Mouse (Mus musculus) thymus, postnatal 4 days (tissue): ENCODE results near the gene 9330182O14Rik.

Experiments
- DNase-seq: peaks from one replicate; pipeline ENCODE4 v3.0.0; 2021

The 9330182O14Rik gene

GRCm38 (mm10) chr15:40134152-40134792 is at the start of gene 9330182O14Rik:
TSS of gene 9330182O14Rik (plus strand) at chr15:40134365.
- peak; percentile 70 for DNase-seq

GRCm38 (mm10) chr15:40103304-40103703 is 30.9 kb upstream of the 9330182O14Rik start:
- no peak for DNase-seq

- no peak for DNase-seq
Observed at GRCm38 (mm10) chr15:40105712-40106111, 28.5 kb upstream of the 9330182O14Rik start.

DNA sequence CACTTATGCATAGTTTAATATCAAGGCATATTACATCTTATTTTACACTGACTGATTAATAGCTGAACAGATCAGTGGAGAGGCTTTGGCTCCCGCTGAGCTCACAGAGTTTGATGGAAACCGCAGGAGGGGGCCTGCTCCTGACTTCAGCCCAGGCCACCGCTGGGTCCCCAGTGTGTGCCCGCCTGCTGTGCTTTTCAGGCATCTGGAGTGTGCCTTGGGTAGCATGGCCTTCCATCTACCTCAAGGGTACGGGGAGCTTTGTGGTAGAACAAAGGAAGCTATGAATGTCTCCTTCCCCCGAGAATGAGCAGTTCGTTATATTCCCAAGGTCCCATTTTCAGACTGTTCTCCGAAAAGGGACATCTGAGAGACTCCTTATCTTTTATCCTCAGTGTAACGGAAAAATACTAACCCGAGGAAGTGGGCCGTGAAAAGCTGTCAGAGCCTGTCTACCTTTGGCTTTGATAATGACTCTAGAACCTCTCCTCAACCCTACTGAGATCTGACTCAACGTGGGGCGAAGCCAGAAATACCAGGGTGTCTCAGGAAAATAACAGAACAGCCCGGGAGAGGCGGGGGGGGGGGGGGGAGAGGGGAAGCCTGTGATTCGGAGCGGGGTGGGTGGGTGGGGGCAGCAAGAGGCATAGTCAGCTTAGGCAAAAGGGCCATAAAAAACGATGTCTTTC is 20.1 kb upstream of the 9330182O14Rik start:
- no peak for DNase-seq

DNA sequence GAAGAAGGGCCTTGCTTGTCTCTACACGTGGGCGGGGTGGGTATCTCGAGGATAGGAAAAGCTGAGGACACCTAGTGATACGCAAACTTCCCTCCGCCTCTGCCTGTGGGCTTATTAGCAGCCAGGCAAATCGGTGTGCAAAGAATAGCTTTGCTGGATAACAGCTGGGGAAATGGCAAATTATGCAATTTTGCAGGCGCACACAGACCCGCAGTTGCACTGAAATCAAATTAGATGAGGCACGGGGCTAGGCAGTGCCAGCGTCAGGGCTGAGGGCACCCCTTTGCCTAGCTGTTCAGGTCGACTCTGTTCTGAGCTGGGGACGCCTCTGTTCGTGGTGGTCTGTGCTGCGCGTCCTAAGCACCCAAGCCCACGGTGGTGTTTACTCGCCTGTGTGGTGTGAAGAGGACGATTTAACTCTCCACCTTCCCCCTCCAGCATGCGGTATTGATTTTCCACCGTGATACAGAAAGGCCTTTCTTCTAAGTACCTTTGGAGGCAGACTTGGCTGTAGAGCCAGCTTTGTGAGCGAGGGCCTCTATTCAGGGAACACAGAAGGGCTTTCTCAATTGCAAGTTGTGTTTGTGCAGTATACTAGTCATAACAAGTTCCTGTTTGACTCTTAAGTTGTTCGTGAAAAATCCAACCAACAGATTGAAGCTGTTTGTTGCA is 19.4 kb upstream of the 9330182O14Rik start:
- DNase-seq: no peak

GRCm38 (mm10) chr15:40116396-40116795 is 17.8 kb upstream of the 9330182O14Rik start:
- no peak for DNase-seq

DNA sequence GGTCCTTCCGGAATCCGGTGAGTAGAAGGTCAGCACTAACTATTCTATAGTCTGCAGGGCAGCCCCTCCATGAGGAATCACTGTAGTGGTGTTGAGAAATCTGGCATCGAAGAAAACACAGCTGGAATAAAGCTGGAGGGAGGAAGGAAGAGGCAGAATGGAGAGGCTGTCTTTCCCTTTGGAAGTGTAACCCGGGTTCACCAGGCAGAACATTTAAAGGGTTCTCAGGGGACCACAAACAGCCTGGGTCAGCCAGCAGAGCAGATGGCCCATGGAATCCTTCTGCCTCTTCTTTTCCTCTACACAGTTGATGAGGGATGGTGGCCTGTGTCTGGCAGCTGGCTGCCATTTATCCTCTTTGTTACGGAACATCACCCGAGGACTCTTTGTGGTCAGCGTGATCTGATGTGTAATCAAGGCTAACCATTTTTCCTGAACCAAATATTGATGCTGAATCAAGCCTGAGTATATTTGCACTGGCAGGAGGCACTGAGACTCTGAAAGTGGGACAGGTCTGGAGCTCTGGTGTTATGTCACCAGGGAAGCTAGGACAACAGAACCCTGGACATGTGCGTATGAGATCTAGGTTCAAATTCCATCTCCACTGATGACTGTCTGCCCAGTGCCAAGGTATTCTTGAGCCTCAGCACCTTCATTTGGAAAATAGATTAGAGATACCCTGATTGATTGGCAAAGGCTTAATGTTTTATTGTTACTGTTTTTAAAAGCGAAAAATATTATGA is 9.8 kb upstream of the 9330182O14Rik start:
- no peak for DNase-seq

GRCm38 (mm10) chr15:40129496-40129895 is 4.7 kb upstream of the 9330182O14Rik start:
- no peak for DNase-seq

- peak; percentile 88 for DNase-seq
Observed at GRCm38 (mm10) chr15:40130880-40131478, 3.2 kb upstream of the 9330182O14Rik start.

- no peak for DNase-seq
Observed at GRCm38 (mm10) chr15:40132408-40132807, 1.8 kb upstream of the 9330182O14Rik start.

- peak; percentile 48 for DNase-seq
Observed at GRCm38 (mm10) chr15:40144221-40144620, 10.1 kb downstream of the 9330182O14Rik start.

DNA sequence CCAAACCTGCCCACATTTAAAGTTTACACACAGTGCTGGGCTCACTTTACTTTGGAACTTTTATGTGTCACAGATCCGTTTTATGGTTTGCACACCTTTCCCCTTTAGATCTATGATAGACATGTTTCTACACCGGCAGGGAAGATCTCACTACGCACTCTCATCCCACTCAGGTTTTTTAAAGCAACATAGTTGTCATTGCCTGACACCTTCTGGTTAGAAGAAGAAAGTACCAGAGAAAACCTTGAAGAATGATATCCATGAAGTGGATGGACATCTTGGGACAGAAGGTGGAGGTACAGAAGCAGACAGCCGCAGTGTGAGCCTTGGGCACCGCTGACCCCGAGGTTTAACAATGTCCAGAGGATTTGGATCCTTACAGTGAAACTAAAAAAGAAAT is 23.5 kb downstream of the 9330182O14Rik start:
- no peak for DNase-seq

DNA sequence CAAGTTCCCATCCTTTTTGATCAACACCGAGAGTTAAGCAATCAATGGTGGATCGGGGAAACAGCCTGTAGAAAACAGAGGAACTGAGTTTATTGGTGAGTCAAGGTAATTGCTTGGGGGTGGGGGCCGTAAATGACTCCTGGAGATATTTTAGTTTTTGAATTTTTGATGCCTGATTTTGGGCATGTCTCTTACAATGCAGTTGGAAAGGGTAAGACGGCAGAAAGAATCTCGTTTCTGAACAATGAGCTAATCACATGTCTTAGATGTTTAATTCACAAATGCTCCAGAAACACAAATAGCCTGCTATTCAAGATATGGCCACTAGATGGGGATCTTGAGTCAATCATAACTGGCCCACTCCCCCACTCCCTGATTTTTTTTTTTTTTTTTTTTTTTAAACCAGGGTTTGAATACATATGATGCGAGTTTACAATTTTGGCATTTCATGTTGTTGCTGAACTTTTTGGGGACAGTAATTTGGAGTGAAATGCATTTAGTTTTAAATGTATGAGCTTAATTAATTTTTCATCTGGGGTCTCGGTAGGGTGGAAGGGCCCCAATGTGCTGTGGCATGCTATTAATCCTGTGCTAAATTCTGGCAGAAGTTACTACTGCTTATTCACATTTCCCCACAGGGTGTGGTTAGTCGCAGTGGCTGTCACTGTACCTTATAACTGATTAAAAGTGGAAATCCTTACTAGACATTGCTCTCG is 32.6 kb downstream of the 9330182O14Rik start:
- DNase-seq: no peak

GRCm38 (mm10) chr15:40167276-40168139 is 33.3 kb downstream of the 9330182O14Rik start:
- DNase-seq: no peak

GRCm38 (mm10) chr15:40168140-40168688 is 34.0 kb downstream of the 9330182O14Rik start:
- no peak for DNase-seq

DNA sequence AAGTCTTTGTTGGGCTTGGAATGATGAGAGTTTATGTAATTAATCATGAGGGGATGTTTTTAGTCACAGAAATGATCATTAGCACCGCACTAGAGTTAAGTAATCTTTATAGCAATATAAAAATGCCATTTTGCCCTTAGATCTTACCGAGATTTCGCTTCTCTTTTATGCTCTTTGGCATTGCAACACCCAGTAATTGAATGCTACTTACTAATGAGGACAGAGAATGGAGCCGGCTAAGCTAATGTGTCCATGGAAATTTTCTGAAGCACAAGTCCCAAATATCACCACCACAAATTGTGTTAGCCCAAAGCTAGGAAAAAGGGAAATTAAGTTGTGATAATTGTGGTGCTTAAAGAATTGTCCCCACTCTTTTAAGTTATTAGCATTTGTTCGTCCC is 34.9 kb downstream of the 9330182O14Rik start:
- DNase-seq: no peak

GRCm38 (mm10) chr15:40169705-40170104 is 35.5 kb downstream of the 9330182O14Rik start:
- DNase-seq: no peak

DNA sequence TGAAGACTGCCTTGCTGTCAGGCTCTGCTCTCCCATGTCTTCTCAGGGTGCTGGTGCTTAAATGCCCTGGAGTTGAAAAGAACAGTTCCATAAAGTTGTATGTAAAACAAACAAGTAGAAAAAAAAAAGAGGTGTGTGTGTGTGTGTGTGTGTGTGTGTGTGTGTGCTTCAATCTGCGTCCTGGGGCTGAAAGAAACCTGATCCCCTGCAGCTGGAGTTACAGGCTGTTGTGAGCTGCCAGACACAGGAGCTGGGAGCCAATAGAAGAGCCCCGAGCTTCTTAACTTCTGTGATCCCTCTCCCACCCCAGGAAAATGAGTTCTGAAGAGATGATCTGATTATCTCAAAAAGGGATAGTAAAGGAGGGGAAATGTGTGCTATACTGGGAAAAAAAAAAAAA is 45.3 kb downstream of the 9330182O14Rik start:
- DNase-seq: no peak

DNA sequence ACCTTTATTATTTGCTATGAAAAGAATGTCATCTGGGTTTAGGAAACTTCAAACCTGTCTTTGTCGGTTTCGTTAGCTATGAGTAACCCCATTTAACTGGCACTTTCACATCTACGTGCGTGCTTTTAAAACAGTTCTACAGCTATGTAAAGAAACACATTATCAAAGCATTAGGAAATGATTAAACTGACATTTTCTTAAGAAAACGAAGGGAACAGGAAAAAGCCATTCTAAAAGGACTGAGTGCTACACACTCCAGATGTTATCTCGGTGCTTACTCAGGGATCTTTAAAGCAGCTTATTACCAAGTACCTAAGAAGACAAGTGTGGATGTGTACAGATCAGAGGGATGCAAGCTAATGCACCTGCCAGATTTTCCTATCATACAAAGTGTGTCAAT is 52.9 kb downstream of the 9330182O14Rik start:
- DNase-seq: no peak
